Mouse (Mus musculus): Measurements from ENCODE around the gene I0C0044D17Rik.
"Not testable (repeated sequence)": the region's sequence is repeated elsewhere in the genome, so short reads cannot be mapped to it uniquely, and the experiment has no call there.

DNA sequence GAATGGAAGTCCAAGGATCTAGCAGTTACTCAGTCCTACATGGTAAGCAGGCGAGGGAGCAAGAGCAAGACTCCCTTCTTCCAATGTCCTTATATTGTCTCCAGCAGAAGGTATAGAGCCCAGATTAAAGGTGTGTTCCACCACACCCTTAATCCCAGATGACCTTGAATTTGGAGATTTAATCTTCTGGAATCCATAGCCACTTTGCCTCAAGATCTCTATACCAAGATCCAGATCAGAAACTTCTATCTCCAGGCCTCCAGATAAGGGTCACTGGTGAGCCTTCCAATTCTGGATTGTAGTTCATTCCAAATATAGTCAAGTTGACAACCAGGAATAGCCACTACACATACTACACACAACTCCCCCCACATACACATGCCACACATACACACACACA lies at the start of gene I0C0044D17Rik:
- TF ChIP-seq POLR2A (IDR thresholded peaks at IDR 0.05; ENCODE audit: low read depth, low read length); CTCF (IDR thresholded peaks at IDR 0.05; ENCODE audit: extremely low read depth, insufficient read depth, insufficient read length, insufficient replicate concordance): not testable (repeated sequence)
